Comparison of ENCODE assay signal across 26 mouse cellular contexts in the genomic region with DNA sequence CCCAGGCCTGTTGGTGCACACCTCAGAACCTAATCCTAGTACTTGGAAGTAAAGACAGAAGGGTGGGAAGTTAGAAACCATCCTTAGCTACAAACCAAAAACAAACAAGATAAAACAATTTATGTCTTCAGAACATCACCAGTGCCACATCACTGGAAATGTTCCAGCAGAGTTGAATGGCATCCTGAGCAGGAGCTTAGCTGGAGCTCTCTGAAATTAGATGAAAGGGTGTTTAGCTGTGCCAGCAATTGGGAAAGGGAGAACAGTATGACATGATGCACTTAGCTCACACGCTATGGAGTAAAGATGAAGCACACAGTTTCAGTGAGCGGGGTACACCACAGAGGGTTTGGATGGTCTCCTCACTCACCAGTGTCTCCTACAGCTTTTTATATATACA.
DNase-seq lines count a peak whose midpoint lies in the region; TF ChIP-seq lines count a peak whose summit lies in the region.
"Had no signal": no experiment of that assay in that cellular context is flagged by ENCODE, and none has a peak within 500 bp of the region (broad histone marks: within the 10 kb centered on the region; RNA-seq: fewer than 3 reads in every experiment).

No protein-coding gene starts in this region.

- no peak overlapping the region for H3K27ac ChIP-seq in liver, adult 2 months (replicated peaks; ENCODE audit: insufficient read depth, low read depth, low read length)
- H3K27ac ChIP-seq: embryonic facial prominence, embryonic 12.5 days; embryonic facial prominence, embryonic 15.5 days; forebrain, embryonic 10.5 days; forebrain, embryonic 13.5 days; heart, embryonic 15.5 days; hindbrain, embryonic 14.5 days; hindbrain, postnatal 0 days had no signal

- no peak overlapping the region for H3K9ac ChIP-seq in liver, adult 2 months (ENCODE audit: low read depth, low read length)
- H3K9ac ChIP-seq: embryonic facial prominence, embryonic 12.5 days; embryonic facial prominence, embryonic 15.5 days; forebrain, embryonic 13.5 days; heart, embryonic 15.5 days; hindbrain, embryonic 14.5 days had no signal

- peak; percentile 73 for DNase-seq in liver, adult 2 months (ENCODE audit: extremely low read depth, low read depth, low spot score)
- DNase-seq in liver (no peak), MN1 (ENCODE audit: low spot score) (peak; percentile 56)
- DNase-seq in brain, adult 2 months (ENCODE audit: low read depth, low spot score) = peak; percentile 33
- DNase-seq in gonadal fat pad, adult 2 months (ENCODE audit: low read depth) = peak; percentile 61
- DNase-seq in thymus, postnatal 36 days = no peak
- no peak for DNase-seq in adrenal gland, postnatal 25 days
- DNase-seq: adrenal gland, adult 2 months; adrenal gland, postnatal 14 days; cerebellum, adult 18-20 months; cerebellum, adult 9-10 months; cerebellum, postnatal 25 days; gastrocnemius, postnatal 10 days; heart, postnatal 10 days; heart, postnatal 36 days; kidney, adult 11 months; kidney, adult 8-10 months had no signal

- no peak overlapping the region for H3K4me3 ChIP-seq in liver, adult 2 months (ENCODE audit: insufficient read depth, low read depth, low read length)
- H3K4me3 ChIP-seq: embryonic facial prominence, embryonic 12.5 days; embryonic facial prominence, embryonic 15.5 days; erythroblast, embryonic 14.5 days; forebrain, embryonic 10.5 days; forebrain, embryonic 13.5 days; heart, embryonic 15.5 days had no signal

- WGBS in liver, adult 2 months = 62% methylated on average over 2 of the region's 2 CpGs

- no peak for TF ChIP-seq POLR2A in liver, adult 2 months (IDR thresholded peaks at IDR 0.05; ENCODE audit: extremely low read depth, insufficient read depth, low read length)

- peaks cover 6% of the 10 kb centered on the region for H3K4me1 ChIP-seq in liver, adult 2 months (ENCODE audit: control insufficient read depth, insufficient read depth, low read length)

- no peak for TF ChIP-seq CTCF in liver, adult 2 months (IDR thresholded peaks at IDR 0.05; ENCODE audit: low read depth, low read length)

- no peaks in the 10 kb centered on the region for H3K36me3 ChIP-seq in liver, adult 2 months (ENCODE audit: control insufficient read depth, insufficient read depth, low read length)
- H3K36me3 ChIP-seq: embryonic facial prominence, embryonic 12.5 days; embryonic facial prominence, embryonic 15.5 days; forebrain, embryonic 10.5 days; heart, embryonic 15.5 days had no signal

- H3K27me3 ChIP-seq in liver, adult 2 months (ENCODE audit: control insufficient read depth, insufficient read depth, low read length) = no peaks in the 10 kb centered on the region
- H3K27me3 ChIP-seq: embryonic facial prominence, embryonic 12.5 days; embryonic facial prominence, embryonic 15.5 days; forebrain, embryonic 13.5 days; heart, embryonic 15.5 days; Patski had no signal

- H3K79me2 ChIP-seq in liver, adult 2 months (ENCODE audit: control insufficient read depth, insufficient read depth, low read length) = peaks cover 3% of the 10 kb centered on the region

Comparison
In these comparisons a context has a peak if more than half of its experiments do, and no peak if none do; other contexts are left out.
1. DNase-seq: peak in liver, adult 2 months (single experiment), MN1 (single experiment), brain, adult 2 months (single experiment) and gonadal fat pad, adult 2 months (single experiment); none in liver (single experiment), thymus, postnatal 36 days (0 of 2) and adrenal gland, postnatal 25 days (single experiment).